Mouse (Mus musculus) urinary bladder, adult 2 months (tissue): ENCODE measurements around the gene Chd6. TPM values are rescaled to one million over a fixed set of nuclear protein-coding genes. Genes with fewer than 3 reads are reported as not detected.

Source experiments
- DNase-seq: peaks from one replicate; pipeline ENCODE4 v3.0.0; 2022; ENCODE audit warnings: low spot score
- polyA plus RNA-seq: library from polyadenylated mRNA; depleted of rRNA; stranded (reverse); fragments of >200 nt; gene quantifications from 2 replicates; pipeline ENCODE4 v1.2.3, GENCODE M21; 2012; rRNA removed

Gene Chd6
- 26.4 and 27.6 TPM in 2 replicates for polyA plus RNA-seq

- peak; percentile 90 for DNase-seq
These were observed at the start of gene Chd6 for GRCm38 (mm10) chr2:161108933-161109371. TSS of gene Chd6 (minus strand) at chr2:161109075.

GRCm38 (mm10) chr2:161150004-161150842 is 41.3 kb upstream of the Chd6 start:
- no peak for DNase-seq

GRCm38 (mm10) chr2:161148428-161149020 is 39.6 kb upstream of the Chd6 start:
- DNase-seq: no peak

GRCm38 (mm10) chr2:161147656-161148427 is 39.0 kb upstream of the Chd6 start:
- no peak for DNase-seq

- no peak for DNase-seq
These were observed 35.9 kb upstream of the Chd6 start for GRCm38 (mm10) chr2:161144799-161145198.

- DNase-seq: no peak
These were observed 30.0 kb upstream of the Chd6 start for GRCm38 (mm10) chr2:161138672-161139536.

GRCm38 (mm10) chr2:161136999-161137398 is 28.1 kb upstream of the Chd6 start:
- DNase-seq: no peak

- no peak for DNase-seq
These were observed 19.7 kb upstream of the Chd6 start for GRCm38 (mm10) chr2:161128367-161129111.

GRCm38 (mm10) chr2:161112011-161112410 is 3.1 kb upstream of the Chd6 start:
- DNase-seq: no peak

- no peak for DNase-seq
These were observed 535 bp upstream of the Chd6 start for GRCm38 (mm10) chr2:161109398-161109821.

GRCm38 (mm10) chr2:161108085-161108927 is 569 bp downstream of the Chd6 start:
- DNase-seq: peak; percentile 48

- DNase-seq: no peak
These were observed 1.6 kb downstream of the Chd6 start for GRCm38 (mm10) chr2:161107236-161107635.

- no peak for DNase-seq
These were observed 5.1 kb downstream of the Chd6 start for GRCm38 (mm10) chr2:161103769-161104168.

- no peak for DNase-seq
These were observed 6.8 kb downstream of the Chd6 start for GRCm38 (mm10) chr2:161102102-161102501.

GRCm38 (mm10) chr2:161097746-161098145 is 11.1 kb downstream of the Chd6 start:
- DNase-seq: no peak

GRCm38 (mm10) chr2:161090746-161091405 is 18.0 kb downstream of the Chd6 start:
- DNase-seq: no peak

- no peak for DNase-seq
These were observed 18.7 kb downstream of the Chd6 start for GRCm38 (mm10) chr2:161090200-161090599.

GRCm38 (mm10) chr2:161078590-161078989 is 30.3 kb downstream of the Chd6 start:
- DNase-seq: no peak

- no peak for DNase-seq
These were observed 32.6 kb downstream of the Chd6 start for GRCm38 (mm10) chr2:161076262-161076661.
